Mouse (Mus musculus) brain, embryonic 14.5 days (tissue): ENCODE measurements at regions not wholly inside any gene's neighbourhood (a gene's known extent, or its start where the extent isn't known, plus 50 kb on each side); places are given as distances from the start of the nearest gene placed in this dataset.

ENCODE experiments used
- DNase-seq: peaks from one replicate; pipeline ENCODE4 v3.0.0-alpha.2; 2011; ENCODE audit warnings: low read depth
- CTCF ChIP-seq: fragments of 200-500 bp; IDR thresholded peaks from 2 replicates; pipeline ENCODE4 v1.5.1; 2012; ENCODE audit warnings: inconsistent platforms, mild to moderate bottlenecking, moderate library complexity, borderline replicate concordance; ENCODE audit not compliant: insufficient read depth, insufficient read length; ENCODE audit errors: extremely low read depth
- POLR2A ChIP-seq: fragments of 200-500 bp; IDR thresholded peaks from 2 replicates; pipeline ENCODE4 v1.6.1; 2012; ENCODE audit warnings: mild to moderate bottlenecking, inconsistent platforms, borderline replicate concordance; ENCODE audit not compliant: poor library complexity, insufficient read depth, insufficient read length, severe bottlenecking; ENCODE audit errors: extremely low read depth

- DNase-seq, result no peak
- TF ChIP-seq CTCF (no peak), POLR2A (no peak)
Measured at GRCm38 (mm10) chr10:114083441-114083840, 718.7 kb downstream of the Trhde start.

GRCm38 (mm10) chr10:114041991-114042390 is 760.1 kb downstream of the Trhde start:
- peak; percentile 45 for DNase-seq
- no peak for TF ChIP-seq POLR2A
- no peak for TF ChIP-seq CTCF

- DNase-seq, result peak; percentile 57
Measured at GRCm38 (mm10) chr10:114013427-114013826, 788.7 kb downstream of the Trhde start.

GRCm38 (mm10) chr10:113985376-113985775 is 816.7 kb downstream of the Trhde start:
- TF ChIP-seq POLR2A, result no peak
- no peak for TF ChIP-seq CTCF
- DNase-seq, result no peak

More at GRCm38 (mm10) chr10:114013427-114013826, 788.7 kb downstream of the Trhde start:
- TF ChIP-seq CTCF (no peak), POLR2A (no peak)

- peak; percentile 63 for DNase-seq
- no peak for TF ChIP-seq CTCF
- no peak for TF ChIP-seq POLR2A
Measured at GRCm38 (mm10) chr10:113972826-113973225, 829.3 kb downstream of the Trhde start.

GRCm38 (mm10) chr10:113946801-113947200 is 855.3 kb downstream of the Trhde start:
- TF ChIP-seq CTCF (no peak), POLR2A (no peak)
- no peak for DNase-seq

- DNase-seq, result peak; percentile 62
- TF ChIP-seq CTCF, result no peak
- TF ChIP-seq POLR2A, result no peak
Measured at GRCm38 (mm10) chr10:113939524-113939923, 862.6 kb downstream of the Trhde start.

GRCm38 (mm10) chr10:113930201-113930790 is 871.8 kb downstream of the Trhde start:
- DNase-seq, result no peak
- TF ChIP-seq POLR2A (no peak), CTCF (no peak)

GRCm38 (mm10) chr10:113916705-113917104 is 885.4 kb downstream of the Trhde start:
- TF ChIP-seq CTCF (no peak), POLR2A (no peak)
- DNase-seq, result peak; percentile 58

GRCm38 (mm10) chr10:113902744-113903143 is 899.4 kb downstream of the Trhde start:
- TF ChIP-seq CTCF, result no peak
- no peak for TF ChIP-seq POLR2A
- DNase-seq, result peak; percentile 10

- no peak for TF ChIP-seq CTCF
- no peak for TF ChIP-seq POLR2A
- peak; percentile 72 for DNase-seq
Measured at GRCm38 (mm10) chr10:113874419-113875161, 927.5 kb downstream of the Trhde start.

- DNase-seq, result no peak
- TF ChIP-seq CTCF (no peak), POLR2A (no peak)
Measured at GRCm38 (mm10) chr10:113824596-113824995, 895.8 kb upstream of the Atxn7l3b start.
